Mouse (Mus musculus) embryonic facial prominence, embryonic 15.5 days (tissue): Measurements from ENCODE around the gene Acyp2. TPM values are rescaled to one million over a fixed set of nuclear protein-coding genes. Genes with fewer than 3 reads are reported as not detected.

Source experiments
- ATAC-seq: fragments of 200-750 bp; cut with Nextera tagmentation; 2 replicates; pipeline ENCODE4 v1.8.0; 2017; ENCODE audit warnings: low read depth, moderate TSS enrichment; ENCODE audit not compliant: insufficient number of reproducible peaks, low FRiP score, low TSS enrichment
- H3K27ac ChIP-seq: fragments of 300-500 bp; sonication (generic); replicated peaks from 2 replicates; pipeline ENCODE4 v1.5.1; 2015; ENCODE audit warnings: mild to moderate bottlenecking, inconsistent platforms
- H3K27me3 ChIP-seq: fragments of 300-500 bp; sonication (generic); 2 replicates; pipeline ENCODE4 v1.6.1; 2015; ENCODE audit warnings: inconsistent platforms
- H3K36me3 ChIP-seq: fragments of 300-500 bp; sonication (generic); 2 replicates; pipeline ENCODE4 v1.6.1; 2015; ENCODE audit warnings: mild to moderate bottlenecking, inconsistent platforms
- H3K4me1 ChIP-seq: fragments of 300-500 bp; sonication (generic); 2 replicates; pipeline ENCODE4 v1.6.1; 2015; ENCODE audit warnings: inconsistent platforms
- H3K4me2 ChIP-seq: fragments of 300-500 bp; sonication (generic); replicated peaks from 2 replicates; pipeline ENCODE4 v1.6.1; 2015; ENCODE audit warnings: mild to moderate bottlenecking, inconsistent platforms
- H3K4me3 ChIP-seq: fragments of 300-500 bp; sonication (generic); replicated peaks from 2 replicates; pipeline ENCODE4 v1.5.1; 2015; ENCODE audit warnings: mild to moderate bottlenecking, inconsistent platforms
- H3K9ac ChIP-seq: fragments of 300-500 bp; sonication (generic); 2 replicates; pipeline ENCODE4 v1.6.1; 2015; ENCODE audit warnings: inconsistent platforms
- H3K9me3 ChIP-seq: fragments of 300-500 bp; sonication (generic); replicated peaks from 2 replicates; pipeline ENCODE4 v1.6.1; 2016; ENCODE audit warnings: inconsistent platforms
- WGBS: fragments of 180-500 bp; shearing (Covaris S2); methylation state at CpG from one replicate; pipeline ENCODE4 v1.1.7; 2015; 5-methylcytosine and 5-hydroxymethylcytosine counted together
- polyA plus RNA-seq: library from polyadenylated mRNA; unstranded; fragments of >200 nt; fragmentation: Nextera tagmentation; extraction: Ambion mirVana; gene quantifications from 2 replicates; pipeline ENCODE4 v1.2.1, GENCODE M21; 2015

Acyp2 gene
- polyA plus RNA-seq, result 9.2 and 9.7 TPM in 2 replicates

DNA sequence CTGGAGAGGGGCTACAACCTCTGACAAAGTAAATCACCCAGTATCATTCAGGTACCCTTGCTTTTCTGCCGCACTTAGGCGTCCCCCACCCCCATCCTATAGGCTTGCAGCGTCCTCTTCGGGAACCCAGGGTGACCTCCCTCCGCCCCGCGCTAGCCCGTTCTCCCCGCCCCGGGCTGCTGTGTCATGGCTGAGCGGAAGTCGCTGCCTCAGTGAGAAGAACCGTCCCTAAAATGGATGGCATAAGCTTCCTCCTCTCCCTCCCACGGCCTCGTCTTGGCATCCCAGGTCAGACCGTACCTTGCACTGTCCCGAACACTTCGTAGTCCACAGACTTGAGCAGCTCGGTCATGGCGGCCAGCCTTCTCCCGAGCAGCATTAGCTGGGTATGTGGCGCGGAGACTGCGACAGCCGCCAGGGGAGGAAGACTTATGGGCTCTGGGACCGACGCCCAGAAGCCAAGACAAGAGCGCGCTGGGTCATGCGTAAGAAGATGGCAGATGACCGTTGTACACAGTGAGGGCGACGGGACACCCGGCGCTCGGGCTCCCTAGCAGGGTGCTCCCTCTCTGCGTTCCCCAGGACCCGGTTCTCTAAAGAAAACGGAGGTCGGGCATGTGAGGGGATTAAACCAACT, at the start of gene Acyp2:
Gene Acyp2, minus strand, starts transcription at position 587 of the 637 bp plus-strand sequence.
- Histone ChIP-seq H3K4me2 (peak within 1 kb of the TSS; percentile 63), H3K36me3 (no peaks in the 10 kb centered on the region), H3K27me3 (no peaks in the 10 kb centered on the region), H3K4me1 (no peaks in the 10 kb centered on the region), H3K9ac (peak within 1 kb of the TSS; percentile 64), H3K9me3 (no peaks in the 10 kb centered on the region), H3K27ac (peak within 1 kb of the TSS; percentile 55; the same call in 1 of the 2 replicates), H3K4me3 (peak within 1 kb of the TSS; percentile 66)
- peak; percentile 94 for ATAC-seq
- WGBS, result under 1% methylated on average over 40 of the region's 40 CpGs

- no peaks in the 10 kb centered on the region for H3K27me3 ChIP-seq
- ATAC-seq, result no peak
- no peak overlapping the region for H3K4me3 ChIP-seq
- no peaks in the 10 kb centered on the region for H3K4me1 ChIP-seq
- no peak overlapping the region for H3K9ac ChIP-seq
- no peak overlapping the region for H3K27ac ChIP-seq
- no peaks in the 10 kb centered on the region for H3K9me3 ChIP-seq
- H3K4me2 ChIP-seq, result no peak overlapping the region
- no peaks in the 10 kb centered on the region for H3K36me3 ChIP-seq
- 69% methylated on average over 1 of the region's 1 CpGs for WGBS
These were observed 40.0 kb upstream of the Acyp2 start for GRCm38 (mm10) chr11:30689421-30689820.

GRCm38 (mm10) chr11:30676086-30676485, 26.7 kb upstream of the Acyp2 start:
- no peak for ATAC-seq
- H3K4me3 ChIP-seq, result no peak overlapping the region
- no peaks in the 10 kb centered on the region for H3K4me1 ChIP-seq
- H3K27ac ChIP-seq, result no peak overlapping the region
- no peaks in the 10 kb centered on the region for H3K36me3 ChIP-seq
- H3K4me2 ChIP-seq, result no peak overlapping the region
- no peaks in the 10 kb centered on the region for H3K27me3 ChIP-seq
- no peaks in the 10 kb centered on the region for H3K9me3 ChIP-seq
- WGBS, result 73% methylated on average over 1 of the region's 1 CpGs
- H3K9ac ChIP-seq, result no peak overlapping the region

DNA sequence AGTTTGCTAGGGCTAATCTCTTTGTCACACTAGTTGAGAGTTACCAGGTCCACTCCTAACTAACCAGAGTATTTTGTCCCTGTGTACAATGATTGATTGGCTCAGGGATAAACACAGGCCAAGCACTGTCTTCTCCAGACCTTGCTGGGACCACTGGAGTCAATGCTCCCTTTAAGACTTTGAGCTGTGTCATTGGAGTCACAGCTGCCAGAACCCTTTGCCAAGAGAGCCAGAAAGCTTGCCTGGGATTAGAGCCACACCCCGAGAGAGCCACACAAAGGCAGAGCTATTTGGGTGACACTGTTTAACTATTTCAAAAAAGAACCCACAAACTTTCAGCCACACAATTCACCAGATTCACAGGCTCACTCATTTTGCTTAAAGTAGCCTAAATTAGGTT, 23.3 kb upstream of the Acyp2 start:
- H3K27ac ChIP-seq, result no peak overlapping the region
- WGBS, result 7% methylated on average over 1 of the region's 1 CpGs
- H3K9me3 ChIP-seq, result no peaks in the 10 kb centered on the region
- H3K27me3 ChIP-seq, result no peaks in the 10 kb centered on the region
- ATAC-seq, result no peak
- H3K4me1 ChIP-seq, result no peaks in the 10 kb centered on the region
- no peak overlapping the region for H3K9ac ChIP-seq
- H3K4me3 ChIP-seq, result no peak overlapping the region
- no peaks in the 10 kb centered on the region for H3K36me3 ChIP-seq
- no peak overlapping the region for H3K4me2 ChIP-seq

GRCm38 (mm10) chr11:30663001-30663400, 13.6 kb upstream of the Acyp2 start:
- Histone ChIP-seq H3K9ac (no peak overlapping the region), H3K27ac (no peak overlapping the region), H3K4me3 (no peak overlapping the region), H3K27me3 (no peaks in the 10 kb centered on the region), H3K36me3 (no peaks in the 10 kb centered on the region), H3K4me2 (no peak overlapping the region), H3K9me3 (no peaks in the 10 kb centered on the region), H3K4me1 (no peaks in the 10 kb centered on the region)
- no peak for ATAC-seq
- 84% methylated on average over 3 of the region's 3 CpGs for WGBS

GRCm38 (mm10) chr11:30662591-30662990, 13.2 kb upstream of the Acyp2 start:
- no peak for ATAC-seq
- Histone ChIP-seq H3K27me3 (no peaks in the 10 kb centered on the region), H3K4me3 (no peak overlapping the region), H3K4me2 (no peak overlapping the region), H3K27ac (no peak overlapping the region), H3K36me3 (no peaks in the 10 kb centered on the region), H3K9me3 (no peaks in the 10 kb centered on the region), H3K9ac (no peak overlapping the region), H3K4me1 (no peaks in the 10 kb centered on the region)
- 81% methylated on average over 2 of the region's 2 CpGs for WGBS

DNA sequence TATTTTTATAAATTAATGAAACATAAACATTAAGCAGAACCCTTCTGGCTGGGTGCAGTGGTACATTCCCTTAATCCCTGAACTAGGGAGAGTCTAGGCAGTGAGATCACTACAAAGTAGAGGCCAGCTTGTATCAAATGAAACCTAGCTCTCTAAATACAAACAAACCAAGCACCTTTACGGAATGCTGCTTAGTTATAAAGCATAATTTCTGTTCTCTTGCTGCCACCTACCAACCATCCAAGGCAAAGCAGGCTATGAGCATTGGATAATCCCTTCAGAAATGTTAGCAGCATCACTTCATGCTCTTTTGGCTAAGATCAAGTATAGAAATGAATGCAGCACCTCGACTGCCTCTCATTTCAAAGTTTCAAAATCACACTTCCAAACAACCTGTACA, 7.7 kb upstream of the Acyp2 start:
- Histone ChIP-seq H3K27me3 (no peaks in the 10 kb centered on the region), H3K4me2 (no peak overlapping the region), H3K9ac (no peak overlapping the region), H3K4me1 (no peaks in the 10 kb centered on the region), H3K4me3 (no peak overlapping the region), H3K9me3 (no peaks in the 10 kb centered on the region), H3K36me3 (no peaks in the 10 kb centered on the region), H3K27ac (no peak overlapping the region)
- no peak for ATAC-seq
- WGBS, result 30% methylated on average over 2 of the region's 2 CpGs

GRCm38 (mm10) chr11:30656060-30656459, 6.7 kb upstream of the Acyp2 start:
- no peaks in the 10 kb centered on the region for H3K4me1 ChIP-seq
- ATAC-seq, result no peak
- 85% methylated on average over 4 of the region's 4 CpGs for WGBS
- no peak overlapping the region for H3K4me2 ChIP-seq
- H3K9ac ChIP-seq, result no peak overlapping the region
- no peaks in the 10 kb centered on the region for H3K9me3 ChIP-seq
- H3K27ac ChIP-seq, result no peak overlapping the region
- no peaks in the 10 kb centered on the region for H3K27me3 ChIP-seq
- no peaks in the 10 kb centered on the region for H3K36me3 ChIP-seq
- no peak overlapping the region for H3K4me3 ChIP-seq

DNA sequence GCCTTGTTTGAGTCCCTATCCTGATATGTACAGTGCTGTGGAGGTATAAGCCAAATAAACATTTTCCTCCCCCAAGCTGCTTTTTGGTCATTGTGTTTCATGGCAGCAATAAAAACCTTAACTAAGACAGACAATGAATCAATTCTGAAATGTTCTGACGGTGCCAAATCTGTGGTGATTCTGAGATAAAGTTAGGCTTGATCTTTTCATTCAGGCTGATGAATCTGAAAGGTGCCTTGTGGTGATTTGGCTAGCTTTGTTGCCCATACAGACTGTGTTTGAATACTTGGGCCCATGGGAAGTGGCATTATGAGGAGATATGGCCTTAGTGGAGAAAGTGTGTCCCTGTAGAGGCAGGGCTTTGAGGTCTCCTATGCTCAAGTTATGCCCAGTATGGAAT, 1.0 kb upstream of the Acyp2 start:
- no peak overlapping the region for H3K4me2 ChIP-seq
- no peak for ATAC-seq
- no peaks in the 10 kb centered on the region for H3K36me3 ChIP-seq
- H3K4me3 ChIP-seq, result no peak overlapping the region
- no peaks in the 10 kb centered on the region for H3K27me3 ChIP-seq
- no peak overlapping the region for H3K27ac ChIP-seq
- no peaks in the 10 kb centered on the region for H3K9me3 ChIP-seq
- 86% methylated on average over 1 of the region's 1 CpGs for whole genome bisulfite sequencing
- H3K9ac ChIP-seq, result no peak overlapping the region
- H3K4me1 ChIP-seq, result no peaks in the 10 kb centered on the region

- 100% methylated on average over 1 of the region's 1 CpGs for WGBS
- no peak for ATAC-seq
- H3K4me3 ChIP-seq, result no peak overlapping the region
These were observed 13.7 kb downstream of the Acyp2 start for GRCm38 (mm10) chr11:30635674-30636073.

GRCm38 (mm10) chr11:30630514-30630913, 18.9 kb downstream of the Acyp2 start:
- no peak overlapping the region for H3K4me2 ChIP-seq
- H3K27ac ChIP-seq, result no peak overlapping the region
- no peak overlapping the region for H3K9ac ChIP-seq
- no peaks in the 10 kb centered on the region for H3K36me3 ChIP-seq
- no peak for ATAC-seq
- no peak overlapping the region for H3K4me3 ChIP-seq
- no peaks in the 10 kb centered on the region for H3K27me3 ChIP-seq
- WGBS, result 65% methylated on average over 6 of the region's 6 CpGs
- no peaks in the 10 kb centered on the region for H3K9me3 ChIP-seq
- H3K4me1 ChIP-seq, result no peaks in the 10 kb centered on the region

More at GRCm38 (mm10) chr11:30635674-30636073, 13.7 kb downstream of the Acyp2 start:
- Histone ChIP-seq H3K27me3 (no peaks in the 10 kb centered on the region), H3K4me1 (no peaks in the 10 kb centered on the region), H3K9me3 (no peaks in the 10 kb centered on the region), H3K9ac (no peak overlapping the region), H3K27ac (no peak overlapping the region), H3K4me2 (no peak overlapping the region), H3K36me3 (no peaks in the 10 kb centered on the region)

DNA sequence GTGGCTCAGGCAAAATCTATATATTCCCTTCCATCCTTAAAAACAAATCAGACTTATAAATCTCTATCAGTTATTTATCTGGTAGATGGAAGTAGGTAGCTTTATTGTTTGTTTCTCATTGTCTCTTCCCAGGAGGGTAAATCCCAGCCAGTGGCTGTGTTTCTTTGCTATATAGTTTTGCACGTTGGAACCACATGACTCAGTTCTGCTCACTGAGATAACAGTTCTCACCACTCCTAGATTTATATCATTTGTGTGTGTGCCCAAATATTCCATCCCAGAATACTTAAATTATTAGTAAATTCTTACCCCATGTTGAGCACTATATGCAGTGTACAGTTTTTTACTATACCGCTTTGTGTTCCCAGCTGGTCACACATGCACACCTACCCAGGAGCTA, 26.2 kb downstream of the Acyp2 start:
- no peak overlapping the region for H3K9ac ChIP-seq
- H3K27me3 ChIP-seq, result no peaks in the 10 kb centered on the region
- no peaks in the 10 kb centered on the region for H3K4me1 ChIP-seq
- no peak for ATAC-seq
- no peaks in the 10 kb centered on the region for H3K36me3 ChIP-seq
- WGBS, result 78% methylated on average over 2 of the region's 2 CpGs
- H3K27ac ChIP-seq, result no peak overlapping the region
- H3K4me3 ChIP-seq, result no peak overlapping the region
- H3K9me3 ChIP-seq, result no peaks in the 10 kb centered on the region
- H3K4me2 ChIP-seq, result no peak overlapping the region
